Mouse (Mus musculus) midbrain, embryonic 10.5 days (tissue): ENCODE data around the gene Aldh1a1. TPM values are rescaled to one million over a fixed set of nuclear protein-coding genes. Genes with fewer than 3 reads are reported as not detected.

ENCODE experiments used
- DNase-seq: peaks from one replicate; pipeline ENCODE4 v3.0.0-alpha.2; 2017; ENCODE audit warnings: low spot score
- H3K27ac ChIP-seq: fragments of 300-500 bp; sonication (generic); replicated peaks from 2 replicates; pipeline ENCODE4 v1.5.1; 2016; ENCODE audit warnings: mild to moderate bottlenecking
- H3K27me3 ChIP-seq: fragments of 300-500 bp; sonication (generic); 2 replicates; pipeline ENCODE4 v1.6.1; 2016; ENCODE audit warnings: low read depth, mild to moderate bottlenecking; ENCODE audit not compliant: poor library complexity, severe bottlenecking
- H3K36me3 ChIP-seq: fragments of 300-500 bp; sonication (generic); 2 replicates; pipeline ENCODE4 v1.6.1; 2016; ENCODE audit warnings: mild to moderate bottlenecking, moderate library complexity
- H3K4me1 ChIP-seq: fragments of 300-500 bp; sonication (generic); 2 replicates; pipeline ENCODE4 v1.6.1; 2016
- H3K4me3 ChIP-seq: fragments of 300-500 bp; sonication (generic); 2 replicates; pipeline ENCODE4 v1.5.1; 2016; ENCODE audit warnings: mild to moderate bottlenecking, moderate library complexity
- H3K9me3 ChIP-seq: fragments of 300-500 bp; sonication (generic); replicated peaks from 2 replicates; pipeline ENCODE4 v1.6.1; 2016; ENCODE audit warnings: mild to moderate bottlenecking
- WGBS: fragments of 180-500 bp; shearing (Covaris S2); methylation state at CpG from one replicate; pipeline ENCODE4 v1.1.7; 2016; 5-methylcytosine and 5-hydroxymethylcytosine counted together
- polyA plus RNA-seq: library from polyadenylated mRNA; unstranded; fragments of >200 nt; fragmentation: Nextera tagmentation; extraction: Ambion mirVana; gene quantifications from 2 replicates; pipeline ENCODE4 v1.2.1, GENCODE M21; 2016

Gene Aldh1a1
- polyA plus RNA-seq, 1 experiment from 2014 or later: 6.6 TPM

- no peak for DNase-seq
- H3K36me3 ChIP-seq: no peaks in the 10 kb centered on the region
- H3K27ac ChIP-seq: no peak overlapping the region
- H3K27me3 ChIP-seq: no peaks in the 10 kb centered on the region
- H3K4me1 ChIP-seq: no peaks in the 10 kb centered on the region
- H3K9me3 ChIP-seq: no peaks in the 10 kb centered on the region
- WGBS: 79% methylated on average over 3 of the region's 3 CpGs
- H3K4me3 ChIP-seq: no peak overlapping the region
Measured at GRCm38 (mm10) chr19:20558952-20559351, 66.4 kb downstream of the Aldh1a1 start.

GRCm38 (mm10) chr19:20559952-20560351 is 67.4 kb downstream of the Aldh1a1 start:
- no peaks in the 10 kb centered on the region for H3K9me3 ChIP-seq
- H3K4me1 ChIP-seq: no peaks in the 10 kb centered on the region
- H3K27me3 ChIP-seq: no peaks in the 10 kb centered on the region
- 81% methylated on average over 2 of the region's 2 CpGs for WGBS
- H3K4me3 ChIP-seq: no peak overlapping the region
- H3K27ac ChIP-seq: no peak overlapping the region
- H3K36me3 ChIP-seq: no peaks in the 10 kb centered on the region
- DNase-seq: no peak

GRCm38 (mm10) chr19:20562396-20562795 is 69.9 kb downstream of the Aldh1a1 start:
- DNase-seq: no peak
- no peaks in the 10 kb centered on the region for H3K36me3 ChIP-seq
- no peaks in the 10 kb centered on the region for H3K4me1 ChIP-seq
- H3K27ac ChIP-seq: no peak overlapping the region
- no peaks in the 10 kb centered on the region for H3K27me3 ChIP-seq
- H3K9me3 ChIP-seq: no peaks in the 10 kb centered on the region
- no peak overlapping the region for H3K4me3 ChIP-seq

GRCm38 (mm10) chr19:20566294-20566693 is 73.8 kb downstream of the Aldh1a1 start:
- DNase-seq: no peak
- Histone ChIP-seq H3K27ac (no peak overlapping the region), H3K36me3 (no peaks in the 10 kb centered on the region), H3K4me1 (no peaks in the 10 kb centered on the region), H3K4me3 (no peak overlapping the region), H3K9me3 (no peaks in the 10 kb centered on the region), H3K27me3 (no peaks in the 10 kb centered on the region)
- 82% methylated on average over 4 of the region's 4 CpGs for WGBS

GRCm38 (mm10) chr19:20567039-20567438 is 74.5 kb downstream of the Aldh1a1 start:
- Histone ChIP-seq H3K4me3 (no peak overlapping the region), H3K4me1 (no peaks in the 10 kb centered on the region), H3K27ac (no peak overlapping the region), H3K9me3 (no peaks in the 10 kb centered on the region), H3K36me3 (no peaks in the 10 kb centered on the region), H3K27me3 (no peaks in the 10 kb centered on the region)
- 97% methylated on average over 2 of the region's 2 CpGs for WGBS
- DNase-seq: no peak

GRCm38 (mm10) chr19:20576984-20577383 is 84.5 kb downstream of the Aldh1a1 start:
- DNase-seq: no peak
- Histone ChIP-seq H3K9me3 (no peaks in the 10 kb centered on the region), H3K4me1 (no peaks in the 10 kb centered on the region), H3K36me3 (no peaks in the 10 kb centered on the region), H3K27me3 (no peaks in the 10 kb centered on the region), H3K27ac (no peak overlapping the region), H3K4me3 (no peak overlapping the region)
- 75% methylated on average over 3 of the region's 3 CpGs for WGBS

- Histone ChIP-seq H3K4me3 (no peak overlapping the region), H3K27me3 (no peaks in the 10 kb centered on the region), H3K27ac (no peak overlapping the region), H3K36me3 (no peaks in the 10 kb centered on the region), H3K9me3 (no peaks in the 10 kb centered on the region), H3K4me1 (no peaks in the 10 kb centered on the region)
- 81% methylated on average over 5 of the region's 5 CpGs for WGBS
- DNase-seq: no peak
Measured at GRCm38 (mm10) chr19:20577429-20577828, 84.9 kb downstream of the Aldh1a1 start.

GRCm38 (mm10) chr19:20599951-20600350 is 107.4 kb downstream of the Aldh1a1 start:
- Histone ChIP-seq H3K27me3 (no peaks in the 10 kb centered on the region), H3K27ac (no peak overlapping the region), H3K9me3 (no peaks in the 10 kb centered on the region), H3K4me3 (no peak overlapping the region), H3K4me1 (no peaks in the 10 kb centered on the region), H3K36me3 (no peaks in the 10 kb centered on the region)
- no peak for DNase-seq

GRCm38 (mm10) chr19:20601739-20602138 is 109.2 kb downstream of the Aldh1a1 start:
- DNase-seq: no peak
- Histone ChIP-seq H3K4me3 (no peak overlapping the region), H3K27me3 (no peaks in the 10 kb centered on the region), H3K36me3 (no peaks in the 10 kb centered on the region), H3K4me1 (no peaks in the 10 kb centered on the region), H3K9me3 (no peaks in the 10 kb centered on the region), H3K27ac (no peak overlapping the region)
- 69% methylated on average over 3 of the region's 3 CpGs for WGBS

GRCm38 (mm10) chr19:20603212-20603611 is 110.7 kb downstream of the Aldh1a1 start:
- DNase-seq: no peak
- no peak overlapping the region for H3K27ac ChIP-seq
- H3K27me3 ChIP-seq: no peaks in the 10 kb centered on the region
- no peak overlapping the region for H3K4me3 ChIP-seq
- no peaks in the 10 kb centered on the region for H3K36me3 ChIP-seq
- no peaks in the 10 kb centered on the region for H3K4me1 ChIP-seq
- H3K9me3 ChIP-seq: no peaks in the 10 kb centered on the region
- WGBS: 85% methylated on average over 1 of the region's 1 CpGs

- H3K4me1 ChIP-seq: no peaks in the 10 kb centered on the region
- H3K27me3 ChIP-seq: no peaks in the 10 kb centered on the region
- H3K36me3 ChIP-seq: no peaks in the 10 kb centered on the region
- H3K9me3 ChIP-seq: no peaks in the 10 kb centered on the region
- DNase-seq: no peak
- no peak overlapping the region for H3K4me3 ChIP-seq
- 66% methylated on average over 2 of the region's 2 CpGs for WGBS
- no peak overlapping the region for H3K27ac ChIP-seq
Measured at GRCm38 (mm10) chr19:20603866-20604265, 111.4 kb downstream of the Aldh1a1 start.

- no peak overlapping the region for H3K4me3 ChIP-seq
- WGBS: 78% methylated on average over 3 of the region's 3 CpGs
- DNase-seq: no peak
- H3K36me3 ChIP-seq: no peaks in the 10 kb centered on the region
- 0 out of 2 replicates have a peak, but pooled peaks cover 5% of the 10 kb centered on the region for H3K4me1 ChIP-seq
- no peak overlapping the region for H3K27ac ChIP-seq
- H3K9me3 ChIP-seq: no peaks in the 10 kb centered on the region
- H3K27me3 ChIP-seq: no peaks in the 10 kb centered on the region
Measured at GRCm38 (mm10) chr19:20614252-20614930, 121.9 kb downstream of the Aldh1a1 start.

GRCm38 (mm10) chr19:20622434-20622833 is 129.9 kb downstream of the Aldh1a1 start:
- Histone ChIP-seq H3K4me3 (no peak overlapping the region), H3K9me3 (no peaks in the 10 kb centered on the region), H3K4me1 (peaks cover 23% of the 10 kb centered on the region), H3K36me3 (no peaks in the 10 kb centered on the region), H3K27me3 (no peaks in the 10 kb centered on the region), H3K27ac (no peak overlapping the region)
- WGBS: 44% methylated on average over 2 of the region's 2 CpGs
- no peak for DNase-seq

- no peaks in the 10 kb centered on the region for H3K9me3 ChIP-seq
- no peak for DNase-seq
- H3K4me1 ChIP-seq: peaks cover 23% of the 10 kb centered on the region
- 73% methylated on average over 10 of the region's 10 CpGs for WGBS
- no peaks in the 10 kb centered on the region for H3K36me3 ChIP-seq
- no peaks in the 10 kb centered on the region for H3K27me3 ChIP-seq
- H3K4me3 ChIP-seq: no peak overlapping the region
- H3K27ac ChIP-seq: no peak overlapping the region
Measured at GRCm38 (mm10) chr19:20623416-20623815, 130.9 kb downstream of the Aldh1a1 start.
